Mouse (Mus musculus) midbrain, embryonic 10.5 days (tissue): Measurements from ENCODE around the gene Ttc7b. TPM values are rescaled to one million over a fixed set of nuclear protein-coding genes. Genes with fewer than 3 reads are reported as not detected.

Experiments used
- DNase-seq: peaks from one replicate; pipeline ENCODE4 v3.0.0-alpha.2; 2017; ENCODE audit warnings: low spot score
- H3K27ac ChIP-seq: fragments of 300-500 bp; sonication (generic); replicated peaks from 2 replicates; pipeline ENCODE4 v1.5.1; 2016; ENCODE audit warnings: mild to moderate bottlenecking
- H3K27me3 ChIP-seq: fragments of 300-500 bp; sonication (generic); 2 replicates; pipeline ENCODE4 v1.6.1; 2016; ENCODE audit warnings: low read depth, mild to moderate bottlenecking; ENCODE audit not compliant: poor library complexity, severe bottlenecking
- H3K36me3 ChIP-seq: fragments of 300-500 bp; sonication (generic); 2 replicates; pipeline ENCODE4 v1.6.1; 2016; ENCODE audit warnings: mild to moderate bottlenecking, moderate library complexity
- H3K4me1 ChIP-seq: fragments of 300-500 bp; sonication (generic); 2 replicates; pipeline ENCODE4 v1.6.1; 2016
- H3K4me3 ChIP-seq: fragments of 300-500 bp; sonication (generic); 2 replicates; pipeline ENCODE4 v1.5.1; 2016; ENCODE audit warnings: mild to moderate bottlenecking, moderate library complexity
- H3K9me3 ChIP-seq: fragments of 300-500 bp; sonication (generic); replicated peaks from 2 replicates; pipeline ENCODE4 v1.6.1; 2016; ENCODE audit warnings: mild to moderate bottlenecking
- WGBS: fragments of 180-500 bp; shearing (Covaris S2); methylation state at CpG from one replicate; pipeline ENCODE4 v1.1.7; 2016; 5-methylcytosine and 5-hydroxymethylcytosine counted together
- polyA plus RNA-seq: library from polyadenylated mRNA; unstranded; fragments of >200 nt; fragmentation: Nextera tagmentation; extraction: Ambion mirVana; gene quantifications from 2 replicates; pipeline ENCODE4 v1.2.1, GENCODE M21; 2016

Ttc7b gene
- polyA plus RNA-seq, 1 experiment from 2014 or later: 5.2 TPM

DNA sequence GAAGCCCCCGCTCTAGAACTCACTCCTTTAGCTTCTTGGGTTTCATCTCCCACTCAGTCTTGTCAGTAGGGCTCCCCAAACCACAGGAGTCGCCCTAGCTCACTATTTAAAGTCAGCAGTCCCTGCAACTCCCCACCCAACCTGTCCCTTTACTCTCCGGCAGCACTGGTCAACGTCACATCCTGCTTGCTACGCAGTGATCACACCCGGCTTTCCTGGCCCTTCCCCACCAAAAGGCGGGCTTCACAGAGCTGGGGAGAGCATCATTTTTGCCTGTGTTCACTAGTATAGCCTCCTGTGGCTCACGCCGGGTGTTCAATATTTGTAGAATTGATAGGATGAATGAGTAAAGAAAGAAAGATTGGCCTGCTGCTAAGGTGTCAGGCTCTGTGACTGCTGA, 3.3 kb downstream of the Ttc7b start:
- Histone ChIP-seq H3K36me3 (peaks cover 24% of the 10 kb centered on the region), H3K27ac (no peak overlapping the region), H3K4me3 (no peak overlapping the region), H3K4me1 (peaks cover 26% of the 10 kb centered on the region), H3K27me3 (peaks cover 13% of the 10 kb centered on the region; the same call in 1 of the 2 replicates), H3K9me3 (no peaks in the 10 kb centered on the region)
- WGBS: 92% methylated on average over 9 of the region's 9 CpGs
- DNase-seq: no peak

DNA sequence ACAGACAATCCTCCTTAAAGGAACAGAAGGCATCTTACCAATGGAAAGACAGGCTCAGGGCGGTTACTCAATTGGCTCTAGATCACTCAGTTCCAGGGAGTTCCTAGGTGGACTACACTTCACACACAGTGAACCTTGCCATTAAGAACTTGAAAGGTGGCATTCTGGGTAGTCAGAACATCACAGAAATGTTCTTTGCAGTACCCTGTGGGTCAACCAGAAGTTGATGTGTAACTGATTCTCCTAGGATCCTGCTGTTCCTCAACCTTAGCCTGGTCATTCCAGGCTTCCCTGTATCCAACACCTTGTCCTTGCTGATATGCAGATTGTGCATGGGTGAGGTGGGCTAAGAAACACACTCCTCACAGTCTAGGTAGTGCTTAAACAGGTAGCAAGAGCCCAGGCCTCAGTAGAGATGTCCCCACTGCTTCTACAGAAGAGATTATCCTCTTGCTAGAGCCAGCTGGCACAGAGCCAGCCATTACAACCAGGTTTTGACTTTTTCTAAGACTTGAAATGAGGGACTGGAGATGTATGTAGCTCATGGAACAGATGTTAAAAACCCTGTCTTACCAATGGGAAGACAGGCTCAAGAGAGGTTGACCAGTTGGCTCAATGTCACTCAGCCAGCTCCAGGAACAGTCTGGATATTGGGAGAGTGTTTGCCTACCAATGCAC, 4.3 kb downstream of the Ttc7b start:
- Histone ChIP-seq H3K4me1 (peaks cover 26% of the 10 kb centered on the region), H3K36me3 (peaks cover 33% of the 10 kb centered on the region), H3K27ac (no peak overlapping the region), H3K9me3 (no peaks in the 10 kb centered on the region), H3K4me3 (no peak overlapping the region), H3K27me3 (0 out of 2 replicates have a peak, but pooled peaks cover 4% of the 10 kb centered on the region)
- no peak for DNase-seq
- 100% methylated on average over 1 of the region's 1 CpGs for WGBS

DNA sequence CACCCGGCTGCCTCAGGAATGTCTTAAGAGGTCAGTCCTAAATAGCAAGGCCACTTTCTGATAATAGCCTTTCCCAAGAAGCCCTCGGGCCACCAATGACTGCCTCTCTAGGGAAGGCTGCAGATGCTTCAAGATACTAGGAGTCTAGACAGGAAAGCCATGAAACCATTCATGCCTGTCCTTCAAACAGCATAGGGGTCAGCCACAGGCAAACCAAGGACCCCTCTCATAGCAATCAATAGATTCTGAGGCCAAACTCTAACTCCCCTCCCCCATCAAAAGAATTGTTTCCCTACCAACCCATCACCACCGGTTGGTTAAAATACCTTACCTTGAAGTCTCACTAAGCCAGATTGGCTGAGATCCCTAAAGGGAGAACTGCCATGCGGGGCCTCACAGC, 5.1 kb downstream of the Ttc7b start:
- H3K27ac ChIP-seq: no peak overlapping the region
- no peaks in the 10 kb centered on the region for H3K27me3 ChIP-seq
- H3K4me1 ChIP-seq: peaks cover 21% of the 10 kb centered on the region
- 88% methylated on average over 4 of the region's 4 CpGs for WGBS
- no peak overlapping the region for H3K4me3 ChIP-seq
- no peaks in the 10 kb centered on the region for H3K9me3 ChIP-seq
- DNase-seq: no peak
- H3K36me3 ChIP-seq: peaks cover 41% of the 10 kb centered on the region

GRCm38 (mm10) chr12:100514611-100515010, 6.0 kb downstream of the Ttc7b start:
- Histone ChIP-seq H3K36me3 (peaks cover 43% of the 10 kb centered on the region), H3K27ac (no peak overlapping the region), H3K4me1 (peaks cover 14% of the 10 kb centered on the region), H3K4me3 (no peak overlapping the region), H3K9me3 (no peaks in the 10 kb centered on the region), H3K27me3 (no peaks in the 10 kb centered on the region)
- WGBS: 91% methylated on average over 1 of the region's 1 CpGs
- no peak for DNase-seq

- Histone ChIP-seq H3K27ac (no peak overlapping the region), H3K27me3 (no peaks in the 10 kb centered on the region), H3K36me3 (peaks cover 43% of the 10 kb centered on the region), H3K4me3 (no peak overlapping the region), H3K4me1 (no peaks in the 10 kb centered on the region), H3K9me3 (no peaks in the 10 kb centered on the region)
- no peak for DNase-seq
- WGBS: 89% methylated on average over 5 of the region's 5 CpGs
These were observed 7.5 kb downstream of the Ttc7b start for GRCm38 (mm10) chr12:100513131-100513530.

DNA sequence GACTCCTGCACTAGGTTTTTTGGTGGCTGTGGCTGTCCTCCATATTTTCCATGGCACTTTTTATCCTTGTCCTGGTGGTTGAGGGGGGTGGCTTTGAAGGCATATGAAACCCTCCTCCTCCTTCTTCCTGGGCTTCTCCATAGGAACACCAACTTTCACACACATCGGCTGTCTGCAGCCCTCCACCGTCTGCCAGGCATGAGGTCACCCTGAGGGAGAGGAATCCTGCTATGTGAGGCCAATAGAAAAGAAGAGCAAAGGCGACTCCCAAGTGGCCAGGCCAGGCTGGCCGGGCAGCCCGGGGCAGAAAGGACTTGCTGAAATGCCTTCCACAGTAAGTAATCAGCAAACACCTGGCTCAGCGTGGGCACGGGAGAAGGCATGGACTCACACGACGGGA, 8.0 kb downstream of the Ttc7b start:
- H3K9me3 ChIP-seq: no peaks in the 10 kb centered on the region
- 87% methylated on average over 9 of the region's 9 CpGs for WGBS

GRCm38 (mm10) chr12:100509615-100510282, 10.9 kb downstream of the Ttc7b start:
- DNase-seq: no peak
- Histone ChIP-seq H3K9me3 (no peaks in the 10 kb centered on the region), H3K27me3 (no peaks in the 10 kb centered on the region), H3K4me3 (no peak overlapping the region), H3K4me1 (no peaks in the 10 kb centered on the region), H3K36me3 (peaks cover 29% of the 10 kb centered on the region), H3K27ac (no peak overlapping the region)
- WGBS: 89% methylated on average over 9 of the region's 9 CpGs

More for the DNA sequence above, 8.0 kb downstream of the Ttc7b start:
- H3K4me1 ChIP-seq: no peaks in the 10 kb centered on the region
- no peaks in the 10 kb centered on the region for H3K27me3 ChIP-seq
- no peak overlapping the region for H3K4me3 ChIP-seq
- DNase-seq: no peak
- peaks cover 43% of the 10 kb centered on the region for H3K36me3 ChIP-seq
- H3K27ac ChIP-seq: no peak overlapping the region

DNA sequence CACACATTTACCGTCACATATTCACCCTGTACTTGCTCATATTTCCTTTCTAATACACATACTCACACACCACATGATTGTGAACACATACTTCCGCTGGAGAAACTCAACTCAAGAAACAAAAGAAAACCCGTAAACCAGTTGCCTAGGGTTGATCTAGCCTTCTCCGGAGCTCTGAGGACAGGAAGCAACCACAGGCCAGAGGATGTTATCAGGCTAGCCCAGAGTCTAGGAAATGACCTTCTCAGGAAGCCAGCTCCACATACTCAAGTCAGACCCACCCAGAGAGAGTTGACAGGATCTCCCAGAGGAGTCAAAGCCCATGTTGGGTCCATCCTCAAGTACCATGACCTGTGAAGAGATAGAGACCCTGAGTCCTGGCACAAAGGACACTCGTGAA, 12.0 kb downstream of the Ttc7b start:
- peaks cover 29% of the 10 kb centered on the region for H3K36me3 ChIP-seq
- 92% methylated on average over 5 of the region's 5 CpGs for WGBS
- H3K4me3 ChIP-seq: no peak overlapping the region
- no peak overlapping the region for H3K27ac ChIP-seq
- H3K4me1 ChIP-seq: 0 out of 2 replicates have a peak, but pooled peaks cover 7% of the 10 kb centered on the region
- no peaks in the 10 kb centered on the region for H3K27me3 ChIP-seq
- DNase-seq: no peak
- no peaks in the 10 kb centered on the region for H3K9me3 ChIP-seq

DNA sequence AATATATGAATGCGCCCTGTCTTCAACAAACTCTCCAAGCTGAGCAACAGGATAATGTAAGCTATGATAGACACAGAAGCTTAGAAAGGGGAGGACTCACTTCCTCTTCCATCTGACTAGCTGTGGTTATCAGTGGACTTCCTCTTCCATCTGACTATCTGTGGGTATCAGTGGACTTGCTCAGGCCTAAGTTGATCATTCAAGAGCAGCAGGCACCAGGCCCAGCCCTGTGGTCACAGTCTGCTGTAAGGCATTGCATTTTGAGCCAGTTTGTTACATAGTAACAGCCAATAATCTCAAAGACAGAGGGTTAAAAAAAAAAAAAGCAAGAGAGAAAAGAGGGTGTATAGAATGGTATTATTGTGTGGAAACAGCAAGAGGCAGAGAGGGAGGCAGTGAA, 15.1 kb downstream of the Ttc7b start:
- no peak for DNase-seq
- Histone ChIP-seq H3K27me3 (no peaks in the 10 kb centered on the region), H3K4me1 (0 out of 2 replicates have a peak, but pooled peaks cover 9% of the 10 kb centered on the region), H3K4me3 (no peak overlapping the region), H3K27ac (no peak overlapping the region), H3K36me3 (peaks cover 2% of the 10 kb centered on the region; the same call in 1 of the 2 replicates), H3K9me3 (no peaks in the 10 kb centered on the region)
- WGBS: 95% methylated on average over 1 of the region's 1 CpGs

DNA sequence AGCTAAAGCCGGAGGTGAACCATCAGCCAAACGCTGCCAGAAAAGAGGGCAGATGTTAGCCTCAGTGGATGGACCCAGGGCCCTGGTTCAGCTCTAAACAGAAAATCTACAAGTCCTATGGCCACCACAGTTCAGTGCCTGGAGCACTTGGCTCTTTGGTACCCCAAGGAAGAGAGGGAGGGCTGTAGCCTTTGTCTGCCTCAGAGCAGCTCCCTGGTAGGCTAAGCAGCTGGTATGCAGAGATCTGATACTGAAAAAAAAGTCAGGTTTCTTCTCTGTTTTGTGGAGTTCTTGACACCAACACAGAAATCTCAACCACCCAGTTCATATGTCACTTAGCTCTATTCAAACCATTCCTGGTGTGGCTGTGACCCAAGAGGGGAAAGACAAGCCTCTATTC, 16.0 kb downstream of the Ttc7b start:
- no peak overlapping the region; the same call in 1 of the 2 replicates for H3K27ac ChIP-seq
- no peaks in the 10 kb centered on the region for H3K27me3 ChIP-seq
- H3K4me1 ChIP-seq: 0 out of 2 replicates have a peak, but pooled peaks cover 9% of the 10 kb centered on the region
- no peaks in the 10 kb centered on the region for H3K9me3 ChIP-seq
- no peak overlapping the region for H3K4me3 ChIP-seq
- WGBS: 86% methylated on average over 2 of the region's 2 CpGs
- DNase-seq: no peak
- peaks cover 7% of the 10 kb centered on the region for H3K36me3 ChIP-seq

DNA sequence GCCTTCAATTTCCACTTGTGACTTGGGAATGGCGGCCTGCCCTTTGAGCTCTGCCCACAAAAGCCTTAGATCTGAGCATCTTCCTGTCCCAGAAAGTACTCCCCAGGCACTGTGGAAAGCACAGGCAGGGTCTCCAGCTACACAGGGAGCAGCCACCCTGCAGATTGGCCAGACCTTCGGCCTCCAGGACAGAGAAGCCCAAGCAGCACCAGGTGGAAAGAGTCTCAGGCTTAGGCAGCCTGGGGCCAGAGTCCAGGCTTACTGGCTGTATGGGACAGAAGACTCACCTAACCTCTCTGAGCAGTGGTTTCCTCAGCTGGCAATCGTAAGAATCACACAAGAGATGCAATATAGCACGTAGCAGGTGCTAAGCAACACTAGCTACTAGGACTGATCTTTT, 17.0 kb downstream of the Ttc7b start:
- WGBS: 90% methylated on average over 4 of the region's 4 CpGs
- DNase-seq: no peak
- Histone ChIP-seq H3K27ac (no peak overlapping the region), H3K9me3 (no peaks in the 10 kb centered on the region), H3K4me3 (no peak overlapping the region), H3K27me3 (no peaks in the 10 kb centered on the region), H3K4me1 (0 out of 2 replicates have a peak, but pooled peaks cover 9% of the 10 kb centered on the region), H3K36me3 (peaks cover 16% of the 10 kb centered on the region)

DNA sequence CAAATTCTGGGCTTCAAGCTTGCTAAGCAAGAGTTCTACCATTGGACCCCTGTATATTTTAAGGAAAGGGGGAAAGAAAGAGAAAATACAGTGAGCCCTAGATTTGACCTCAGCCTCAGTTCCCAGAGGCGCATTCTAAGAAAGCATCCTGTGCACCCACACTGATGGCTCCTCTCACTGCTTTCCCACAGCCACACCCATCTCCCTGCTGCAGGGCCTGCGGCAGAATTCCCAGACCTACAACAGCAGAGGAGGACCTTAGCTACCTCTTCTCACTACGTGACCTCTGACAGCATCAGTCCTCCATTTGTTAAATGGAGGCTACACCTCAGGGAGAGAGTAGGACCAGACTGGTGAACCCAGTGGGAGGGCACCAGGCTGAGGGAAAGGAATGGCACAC, 18.1 kb downstream of the Ttc7b start:
- Histone ChIP-seq H3K4me3 (no peak overlapping the region), H3K27me3 (no peaks in the 10 kb centered on the region), H3K9me3 (no peaks in the 10 kb centered on the region), H3K27ac (no peak overlapping the region), H3K36me3 (peaks cover 27% of the 10 kb centered on the region), H3K4me1 (0 out of 2 replicates have a peak, but pooled peaks cover 9% of the 10 kb centered on the region)
- DNase-seq: no peak
- WGBS: 76% methylated on average over 3 of the region's 3 CpGs

- no peak for DNase-seq
- 79% methylated on average over 4 of the region's 4 CpGs for WGBS
- Histone ChIP-seq H3K27me3 (no peaks in the 10 kb centered on the region), H3K4me3 (no peak overlapping the region), H3K36me3 (peaks cover 38% of the 10 kb centered on the region), H3K27ac (no peak overlapping the region), H3K4me1 (0 out of 2 replicates have a peak, but pooled peaks cover 9% of the 10 kb centered on the region), H3K9me3 (no peaks in the 10 kb centered on the region)
These were observed 19.4 kb downstream of the Ttc7b start for GRCm38 (mm10) chr12:100501261-100501660.
